Mouse (Mus musculus) splenic B cell, adult 2 months (primary cell): ENCODE results near the gene Btbd8.

Experiments used
- DNase-seq: peaks from one replicate; pipeline ENCODE4 v3.0.0-alpha.2; 2011; ENCODE audit warnings: low read depth, low spot score
- H3K27me3 ChIP-seq: 2 replicates; pipeline ENCODE4 v1.6.1; 2012; ENCODE audit warnings: mild to moderate bottlenecking, low read length, moderate library complexity, mixed read lengths; ENCODE audit not compliant: control insufficient read depth, poor library complexity, insufficient read depth, severe bottlenecking
- H3K36me3 ChIP-seq: 2 replicates; pipeline ENCODE4 v1.6.1; 2012; ENCODE audit warnings: mild to moderate bottlenecking, low read length, moderate library complexity, mixed read lengths; ENCODE audit not compliant: control insufficient read depth, poor library complexity, insufficient read depth, severe bottlenecking

Gene Btbd8

DNA sequence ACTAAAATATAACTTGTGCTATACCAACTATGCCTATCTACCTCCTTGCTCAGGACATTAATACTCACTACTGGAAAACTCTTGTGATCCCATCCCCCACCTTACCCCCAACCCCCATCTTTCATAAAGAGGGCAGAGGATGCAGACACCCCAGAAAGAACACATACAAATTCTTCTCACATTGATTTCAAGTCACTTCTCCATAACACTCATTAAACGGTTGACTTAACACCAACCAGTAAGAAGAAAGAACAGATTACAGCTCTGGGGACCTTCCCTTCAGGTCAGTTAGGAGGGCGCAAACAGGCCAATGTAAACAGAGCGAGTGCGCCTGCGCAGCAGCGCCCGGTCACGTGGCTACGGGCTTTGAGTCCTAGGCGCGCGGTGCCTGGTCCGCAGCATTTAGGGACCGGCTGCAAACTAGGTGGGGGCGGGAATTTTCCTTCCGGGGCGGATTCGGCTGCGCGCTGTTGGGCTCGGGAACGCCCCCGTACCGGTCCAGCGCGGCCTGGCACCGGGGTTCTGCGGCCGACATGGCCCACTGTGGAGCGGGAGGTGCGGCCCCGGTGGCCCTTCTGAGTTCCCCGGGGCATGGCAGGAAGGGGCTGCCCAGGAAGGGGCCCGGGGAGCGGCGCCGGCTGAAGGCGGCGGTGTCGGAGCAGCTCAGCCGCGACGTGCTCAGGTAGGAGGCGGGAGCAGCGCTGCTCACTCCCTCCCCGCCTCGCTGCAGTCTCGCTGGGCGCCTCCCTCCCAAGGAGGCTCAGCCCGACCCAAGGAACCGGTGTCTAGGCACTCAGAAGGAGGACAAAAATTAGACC lies at the start of gene Btbd8:
Btbd8 (plus strand) TSS at position 534 of the 818 bp plus-strand sequence.
- Histone ChIP-seq H3K27me3 (no peaks in the 10 kb centered on the region), H3K36me3 (no peaks in the 10 kb centered on the region)
- peak; percentile 97 for DNase-seq

- no peaks in the 10 kb centered on the region for H3K36me3 ChIP-seq
- no peak for DNase-seq
- no peaks in the 10 kb centered on the region for H3K27me3 ChIP-seq
Measured at GRCm38 (mm10) chr5:107389373-107389772, 48.4 kb upstream of the Btbd8 start.

GRCm38 (mm10) chr5:107394437-107394836 lies 43.4 kb upstream of the Btbd8 start:
- no peak for DNase-seq
- H3K36me3 ChIP-seq = no peaks in the 10 kb centered on the region
- no peaks in the 10 kb centered on the region for H3K27me3 ChIP-seq

GRCm38 (mm10) chr5:107402436-107402835 lies 35.4 kb upstream of the Btbd8 start, which contains the start of gene Ephx4:
Ephx4 (plus strand) TSS chr5:107402736.
- peaks cover 4% of the 10 kb centered on the region; the same call in 1 of the 2 replicates for H3K27me3 ChIP-seq
- no peak for DNase-seq

DNA sequence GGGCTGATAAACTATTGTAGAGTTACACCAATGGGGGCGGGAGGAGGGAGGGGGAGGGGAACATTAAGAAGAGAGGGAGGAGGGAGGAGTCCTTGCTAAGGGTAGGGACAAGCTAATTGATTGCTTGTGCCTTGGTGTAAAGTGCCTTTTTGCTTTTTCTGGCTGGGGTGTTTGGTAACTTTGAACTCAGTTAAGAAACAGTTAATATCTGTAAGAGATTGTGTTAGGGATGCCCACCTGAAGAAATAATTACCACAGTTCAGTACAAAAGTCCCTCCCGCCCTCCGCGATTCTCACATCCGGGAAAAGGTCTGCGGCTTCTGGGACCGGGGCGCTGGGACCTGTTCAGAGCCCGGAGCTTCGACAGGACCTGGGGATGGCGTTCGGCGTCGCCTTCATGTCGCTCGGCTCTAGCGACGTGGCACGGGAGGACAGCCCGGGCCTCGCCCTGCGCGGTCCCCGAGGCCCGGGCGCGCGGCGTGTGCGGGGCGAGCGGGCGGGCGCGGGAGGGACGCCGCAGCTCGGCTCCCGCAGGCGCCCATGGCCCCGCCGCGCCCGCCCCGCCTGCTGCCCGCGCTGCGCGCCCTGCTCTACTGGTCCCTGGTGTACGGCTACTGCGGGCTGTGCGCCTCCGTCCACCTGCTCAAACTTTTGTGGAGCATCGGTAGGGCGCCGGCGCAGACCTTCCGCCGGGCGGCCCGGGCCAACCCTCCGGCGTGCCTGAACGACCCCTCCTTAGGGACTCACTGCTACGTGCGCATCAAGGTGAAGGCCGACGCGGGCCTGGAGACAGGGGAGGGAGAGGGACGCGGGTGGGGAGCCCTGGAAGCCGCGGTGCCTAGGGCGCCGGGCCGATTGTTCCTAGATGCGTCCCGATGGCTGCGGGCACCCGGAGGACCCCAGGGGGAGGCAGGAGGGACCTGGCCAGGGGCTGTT lies 34.5 kb upstream of the Btbd8 start:
- Histone ChIP-seq H3K27me3 (peaks cover 4% of the 10 kb centered on the region; the same call in 1 of the 2 replicates), H3K36me3 (no peaks in the 10 kb centered on the region)
- DNase-seq = peak; percentile 8

More at GRCm38 (mm10) chr5:107402436-107402835, 35.4 kb upstream of the Btbd8 start, which contains the start of gene Ephx4:
- H3K36me3 ChIP-seq = no peaks in the 10 kb centered on the region

DNA sequence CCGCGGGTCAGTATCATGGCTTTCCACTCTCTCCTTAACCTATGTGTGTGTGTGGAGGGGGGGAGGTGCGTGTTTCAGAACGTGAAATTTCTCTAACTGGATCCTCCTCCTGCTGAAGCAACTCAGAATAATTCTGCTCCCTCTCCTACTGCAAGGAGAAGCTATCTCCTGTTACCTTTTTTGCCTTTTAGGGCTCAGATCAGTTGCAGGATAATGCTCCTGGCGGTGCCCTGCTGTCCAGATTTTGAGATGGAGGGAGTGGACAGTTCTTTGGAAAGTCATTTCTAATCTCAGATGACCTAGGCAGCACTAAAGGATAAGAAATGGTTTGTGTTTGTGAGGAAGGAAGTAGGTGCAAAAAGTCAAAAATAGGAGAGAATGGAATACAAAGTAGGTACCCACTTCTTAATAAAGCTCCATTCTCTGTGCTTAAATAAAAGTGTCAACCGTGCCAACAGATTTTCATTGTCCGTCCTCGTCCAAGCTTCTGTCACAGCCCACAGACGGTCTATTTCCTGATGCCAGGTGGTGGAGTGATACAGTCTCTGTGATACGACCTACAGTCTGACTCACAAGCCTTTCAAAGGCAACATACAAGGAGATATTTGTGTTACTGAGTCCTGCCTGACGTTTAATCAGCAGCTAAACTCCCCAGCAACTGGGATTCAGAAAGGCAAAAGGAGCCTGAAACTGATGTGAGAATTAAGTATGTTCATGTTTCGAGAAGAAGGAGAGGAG lies 33.7 kb upstream of the Btbd8 start:
- H3K36me3 ChIP-seq = no peaks in the 10 kb centered on the region
- no peak for DNase-seq
- H3K27me3 ChIP-seq = peaks cover 4% of the 10 kb centered on the region; the same call in 1 of the 2 replicates

GRCm38 (mm10) chr5:107405361-107405760 lies 32.4 kb upstream of the Btbd8 start:
- no peak for DNase-seq
- H3K36me3 ChIP-seq = no peaks in the 10 kb centered on the region
- peaks cover 4% of the 10 kb centered on the region; the same call in 1 of the 2 replicates for H3K27me3 ChIP-seq

- no peaks in the 10 kb centered on the region for H3K27me3 ChIP-seq
- H3K36me3 ChIP-seq = no peaks in the 10 kb centered on the region
- no peak for DNase-seq
Measured at GRCm38 (mm10) chr5:107410305-107410704, 27.5 kb upstream of the Btbd8 start.

GRCm38 (mm10) chr5:107411326-107411725 lies 26.5 kb upstream of the Btbd8 start:
- no peak for DNase-seq
- H3K36me3 ChIP-seq = no peaks in the 10 kb centered on the region
- no peaks in the 10 kb centered on the region for H3K27me3 ChIP-seq

DNA sequence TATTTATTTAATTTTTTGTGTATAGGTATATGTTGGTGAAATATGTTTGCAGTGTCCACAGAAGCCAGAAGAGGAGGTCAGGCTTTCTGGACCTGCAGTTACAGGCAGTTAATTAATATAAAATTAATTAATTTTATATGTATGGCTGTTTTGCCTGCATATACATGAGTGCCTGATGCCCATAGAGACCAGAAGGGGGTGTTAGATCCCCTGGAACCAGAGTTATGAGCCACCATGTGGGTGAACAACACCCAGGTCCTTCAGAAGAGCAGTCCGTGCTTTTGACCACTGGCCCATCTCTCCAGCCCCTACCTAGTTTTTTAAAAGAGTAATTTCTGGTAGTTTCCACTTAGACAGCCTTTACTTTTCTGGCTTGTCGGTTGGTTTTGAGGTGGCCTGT lies 25.5 kb upstream of the Btbd8 start:
- no peaks in the 10 kb centered on the region for H3K27me3 ChIP-seq
- peak; percentile 11 for DNase-seq
- H3K36me3 ChIP-seq = no peaks in the 10 kb centered on the region

DNA sequence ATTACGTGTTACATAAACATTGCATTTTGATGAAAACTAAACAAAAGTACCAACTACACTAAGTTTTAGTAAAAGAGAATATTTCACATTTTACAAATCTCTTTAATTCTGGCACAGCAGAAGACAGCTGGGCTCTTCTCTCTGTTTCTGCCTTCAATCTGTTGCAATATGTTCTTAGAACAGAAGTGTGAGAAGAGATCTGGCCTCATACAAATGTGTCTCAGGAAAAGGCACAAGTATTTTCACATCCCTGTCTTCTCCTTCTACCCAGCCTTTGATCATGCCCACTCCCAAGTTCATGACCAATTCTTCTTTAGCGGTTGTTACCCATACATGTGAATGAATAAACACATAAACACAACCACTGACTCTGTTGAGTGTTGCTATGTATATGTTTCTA lies 22.7 kb upstream of the Btbd8 start:
- no peaks in the 10 kb centered on the region for H3K27me3 ChIP-seq
- no peak for DNase-seq
- no peaks in the 10 kb centered on the region for H3K36me3 ChIP-seq

DNA sequence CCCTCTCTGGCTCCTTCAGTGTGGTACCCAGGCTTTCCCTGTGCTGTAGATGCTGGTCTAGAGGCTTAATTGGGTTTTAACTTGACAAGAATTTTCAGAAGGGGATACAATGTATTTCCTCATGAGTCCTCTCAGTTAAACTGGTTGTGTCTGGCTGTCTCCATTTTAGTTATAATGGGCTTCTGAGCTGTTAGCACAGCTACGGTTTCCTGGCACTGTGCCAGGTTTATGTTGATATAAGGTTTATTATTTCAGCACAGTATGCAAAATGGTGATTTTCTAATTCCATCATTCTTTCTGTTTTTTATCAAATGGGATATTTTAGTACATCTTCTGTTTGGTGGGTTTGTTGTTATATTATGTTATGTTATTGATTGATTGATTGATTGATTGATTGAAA lies 16.1 kb upstream of the Btbd8 start:
- DNase-seq = no peak
- H3K36me3 ChIP-seq = no peaks in the 10 kb centered on the region
- no peaks in the 10 kb centered on the region for H3K27me3 ChIP-seq

DNA sequence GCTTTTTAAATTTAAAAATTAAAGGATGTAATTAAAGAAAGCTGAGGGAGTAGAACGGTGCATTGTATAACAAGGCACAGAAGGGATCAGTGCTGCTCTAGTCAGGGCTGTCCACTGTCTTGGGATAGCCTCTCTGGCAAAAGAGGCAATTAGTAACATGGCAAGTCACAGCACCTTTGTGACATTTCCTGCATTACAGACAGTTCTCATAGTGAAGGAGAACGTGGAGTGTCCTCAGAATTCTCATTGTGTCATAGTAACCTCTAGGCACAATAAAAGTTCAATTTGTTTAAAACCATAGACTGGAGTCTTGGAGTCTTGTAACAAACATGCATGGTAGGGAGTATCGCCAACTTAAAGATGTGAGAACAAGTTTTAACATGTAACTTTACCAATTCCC lies 6.5 kb upstream of the Btbd8 start, which contains the start of gene Lpcat2b:
Lpcat2b (plus strand) TSS at position 301 of the 400 bp plus-strand sequence.
- H3K27me3 ChIP-seq = no peaks in the 10 kb centered on the region
- no peak for DNase-seq
- H3K36me3 ChIP-seq = no peaks in the 10 kb centered on the region

- no peak for DNase-seq
- Histone ChIP-seq H3K27me3 (no peaks in the 10 kb centered on the region), H3K36me3 (no peaks in the 10 kb centered on the region)
Measured at GRCm38 (mm10) chr5:107434001-107434400, 3.8 kb upstream of the Btbd8 start.
